Mouse (Mus musculus) forebrain, embryonic 16.5 days (tissue): ENCODE data around the gene Dad1. TPM values are rescaled to one million over a fixed set of nuclear protein-coding genes. Genes with fewer than 3 reads are reported as not detected.

Experiments
- ATAC-seq: fragments of 200-750 bp; cut with Nextera tagmentation; 2 replicates; pipeline ENCODE4 v1.8.0; 2017; ENCODE audit warnings: mild to moderate bottlenecking, moderate library complexity
- H3K27ac ChIP-seq: fragments of 300-500 bp; sonication (generic); 2 replicates; pipeline ENCODE4 v1.5.1; 2014; ENCODE audit warnings: low read length, control low read depth
- H3K27me3 ChIP-seq: fragments of 300-500 bp; sonication (generic); replicated peaks from 2 replicates; pipeline ENCODE4 v1.6.1; 2014; ENCODE audit warnings: low read length; ENCODE audit not compliant: control insufficient read depth, insufficient read depth
- H3K36me3 ChIP-seq: fragments of 300-500 bp; sonication (generic); 2 replicates; pipeline ENCODE4 v1.6.1; 2014; ENCODE audit not compliant: control insufficient read depth, insufficient read depth
- H3K4me1 ChIP-seq: fragments of 300-500 bp; sonication (generic); replicated peaks from 2 replicates; pipeline ENCODE4 v1.6.1; 2014; ENCODE audit warnings: low read length; ENCODE audit not compliant: control insufficient read depth, insufficient read depth
- H3K4me2 ChIP-seq: fragments of 300-500 bp; sonication (generic); 2 replicates; pipeline ENCODE4 v1.6.1; 2014; ENCODE audit warnings: mild to moderate bottlenecking, low read length, control low read depth
- H3K4me3 ChIP-seq: fragments of 300-500 bp; sonication (generic); replicated peaks from 2 replicates; pipeline ENCODE4 v1.5.1; 2014; ENCODE audit warnings: mild to moderate bottlenecking, low read length, control low read depth
- H3K9ac ChIP-seq: fragments of 300-500 bp; sonication (generic); replicated peaks from 2 replicates; pipeline ENCODE4 v1.6.1; 2014; ENCODE audit warnings: low read depth, low read length, control low read depth
- H3K9me3 ChIP-seq: fragments of 300-500 bp; sonication (generic); 2 replicates; pipeline ENCODE4 v1.6.1; 2016; ENCODE audit warnings: low read length; ENCODE audit not compliant: control insufficient read depth
- WGBS: fragments of 180-500 bp; shearing (Covaris S2); extraction: QIAGEN DNeasy Blood & Tissue Kit; methylation state at CpG from one replicate; pipeline ENCODE4 v1.1.7; 2014; 5-methylcytosine and 5-hydroxymethylcytosine counted together
- polyA plus RNA-seq: library from polyadenylated mRNA; unstranded; fragments of >200 nt; fragmentation: Nextera tagmentation; extraction: Ambion mirVana; gene quantifications from 2 replicates; pipeline ENCODE4 v1.2.1, GENCODE M21; 2015

Dad1 gene
- polyA plus RNA-seq, 1 experiment from 2014 or later, result 290 TPM

DNA sequence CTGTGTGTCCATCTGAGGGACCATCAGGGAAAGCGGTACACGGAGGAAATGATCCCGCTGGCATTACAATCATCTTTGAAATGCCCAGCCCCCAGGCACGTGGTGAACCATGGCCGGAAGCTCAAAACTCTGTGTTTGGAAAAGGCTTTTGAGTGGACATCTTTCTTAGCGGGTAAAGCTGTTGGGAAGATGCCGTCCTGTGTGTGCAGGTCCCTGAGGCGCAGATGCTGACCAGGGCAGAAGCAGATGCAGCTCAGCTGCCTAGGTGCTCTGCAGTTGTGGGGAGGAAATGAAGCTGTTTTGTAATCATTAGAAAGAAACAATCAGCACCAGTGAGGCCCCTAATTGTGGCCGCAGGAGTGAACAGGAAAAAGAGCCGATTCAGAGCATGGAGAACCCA, 39.0 kb downstream of the Dad1 start:
- no peak overlapping the region for H3K4me3 ChIP-seq
- no peaks in the 10 kb centered on the region for H3K36me3 ChIP-seq
- no peak overlapping the region for H3K4me2 ChIP-seq
- no peaks in the 10 kb centered on the region for H3K27me3 ChIP-seq
- no peak overlapping the region for H3K27ac ChIP-seq
- no peak for ATAC-seq
- H3K9me3 ChIP-seq, result no peaks in the 10 kb centered on the region
- H3K9ac ChIP-seq, result no peak overlapping the region
- 79% methylated on average over 10 of the region's 10 CpGs for WGBS
- no peaks in the 10 kb centered on the region for H3K4me1 ChIP-seq

DNA sequence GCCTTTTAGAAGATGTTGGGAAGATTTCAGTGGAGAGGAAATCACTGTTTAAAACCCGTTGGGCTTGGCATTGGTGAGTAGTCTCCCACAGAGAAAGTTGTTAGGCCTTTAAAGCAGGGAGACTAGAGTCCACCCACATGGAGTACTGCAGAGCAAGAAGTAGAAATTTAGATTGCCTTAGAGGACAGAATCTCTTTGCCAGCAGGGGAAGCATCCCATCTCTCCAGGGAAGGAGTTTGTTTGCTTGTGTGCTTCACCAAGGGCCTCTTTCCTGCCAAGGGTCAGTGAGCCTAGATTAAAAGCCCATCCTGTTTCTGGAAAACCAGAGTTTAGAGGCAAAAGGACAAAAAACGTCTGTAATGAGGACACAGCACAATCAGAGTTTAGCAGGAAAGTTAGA, 39.4 kb downstream of the Dad1 start:
- H3K4me1 ChIP-seq, result no peaks in the 10 kb centered on the region
- no peak overlapping the region for H3K9ac ChIP-seq
- H3K4me2 ChIP-seq, result no peak overlapping the region
- no peak for ATAC-seq
- H3K9me3 ChIP-seq, result no peaks in the 10 kb centered on the region
- H3K36me3 ChIP-seq, result no peaks in the 10 kb centered on the region
- 29% methylated on average over 2 of the region's 2 CpGs for WGBS
- no peaks in the 10 kb centered on the region for H3K27me3 ChIP-seq
- H3K27ac ChIP-seq, result no peak overlapping the region
- H3K4me3 ChIP-seq, result no peak overlapping the region

DNA sequence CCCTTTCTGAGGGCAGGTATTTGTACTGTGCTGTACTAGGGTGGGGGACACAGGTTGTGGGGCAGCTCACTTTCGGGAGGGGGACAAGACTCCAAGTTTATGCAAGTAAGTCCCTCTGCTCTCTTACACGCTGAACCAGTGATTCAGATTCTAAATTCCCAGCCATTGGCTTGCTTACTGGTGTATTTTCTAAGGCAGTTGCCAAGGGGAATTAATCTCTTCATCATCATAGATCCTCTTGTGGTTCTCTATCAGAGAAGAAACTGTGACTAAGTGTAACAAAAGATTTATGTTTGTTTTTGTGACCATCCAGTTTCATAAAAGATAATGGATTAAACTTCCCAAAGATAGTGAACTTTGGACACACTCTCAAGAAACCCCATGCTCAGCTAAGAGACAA, 40.2 kb downstream of the Dad1 start:
- Histone ChIP-seq H3K9me3 (no peaks in the 10 kb centered on the region), H3K36me3 (no peaks in the 10 kb centered on the region), H3K27me3 (no peaks in the 10 kb centered on the region), H3K9ac (no peak overlapping the region), H3K4me2 (no peak overlapping the region), H3K4me1 (no peaks in the 10 kb centered on the region), H3K27ac (no peak overlapping the region), H3K4me3 (no peak overlapping the region)
- no peak for ATAC-seq
- 77% methylated on average over 2 of the region's 2 CpGs for WGBS

DNA sequence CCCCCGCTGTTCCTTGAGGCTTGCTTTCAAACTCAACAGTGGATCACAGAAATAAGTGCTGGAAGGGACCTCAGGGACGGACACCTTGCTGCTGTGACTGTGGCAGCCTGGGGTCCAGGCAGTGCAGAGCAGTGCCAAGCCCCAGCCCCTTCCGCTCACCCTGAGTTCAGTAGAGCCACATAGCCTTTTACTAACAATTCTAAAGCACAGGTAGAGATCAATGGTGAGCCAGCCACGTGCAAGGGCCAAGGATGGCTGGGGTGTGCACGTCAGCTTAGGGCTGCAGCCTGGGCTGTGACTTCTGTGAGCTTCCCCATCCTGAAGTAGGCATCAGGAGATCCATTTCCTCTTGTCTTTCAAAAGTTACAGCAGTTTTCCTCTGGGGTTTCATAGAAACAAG, 42.1 kb downstream of the Dad1 start:
- WGBS, result 86% methylated on average over 5 of the region's 5 CpGs

DNA sequence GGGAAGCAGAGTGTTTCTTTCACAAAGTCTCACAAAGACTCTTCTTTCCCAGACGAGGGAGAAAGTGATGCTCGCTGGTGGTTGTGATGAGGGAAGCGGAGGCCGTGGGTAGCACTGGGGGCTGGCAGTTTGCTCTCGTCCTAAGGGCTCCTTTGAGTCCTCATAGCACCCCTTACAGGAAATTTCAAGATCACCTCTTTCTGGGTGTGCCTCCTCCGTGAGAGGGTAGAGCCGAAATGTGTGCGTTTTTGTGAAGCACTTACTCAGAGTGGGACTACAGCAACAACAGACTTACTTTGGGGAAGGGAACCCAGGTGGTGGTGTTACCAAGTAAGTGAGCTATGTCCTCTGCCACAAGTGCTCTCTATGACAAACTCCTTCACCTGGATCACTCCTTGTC, 42.7 kb downstream of the Dad1 start:
- Histone ChIP-seq H3K27ac (no peak overlapping the region), H3K9ac (no peak overlapping the region), H3K27me3 (no peaks in the 10 kb centered on the region), H3K36me3 (no peaks in the 10 kb centered on the region), H3K4me2 (no peak overlapping the region), H3K9me3 (no peaks in the 10 kb centered on the region), H3K4me1 (no peaks in the 10 kb centered on the region), H3K4me3 (no peak overlapping the region)
- no peak for ATAC-seq
- 92% methylated on average over 8 of the region's 8 CpGs for WGBS

More for the DNA sequence above, 42.1 kb downstream of the Dad1 start:
- Histone ChIP-seq H3K4me1 (no peaks in the 10 kb centered on the region), H3K27me3 (no peaks in the 10 kb centered on the region), H3K36me3 (no peaks in the 10 kb centered on the region), H3K4me2 (no peak overlapping the region), H3K9me3 (no peaks in the 10 kb centered on the region), H3K9ac (no peak overlapping the region), H3K27ac (no peak overlapping the region), H3K4me3 (no peak overlapping the region)
- no peak for ATAC-seq

DNA sequence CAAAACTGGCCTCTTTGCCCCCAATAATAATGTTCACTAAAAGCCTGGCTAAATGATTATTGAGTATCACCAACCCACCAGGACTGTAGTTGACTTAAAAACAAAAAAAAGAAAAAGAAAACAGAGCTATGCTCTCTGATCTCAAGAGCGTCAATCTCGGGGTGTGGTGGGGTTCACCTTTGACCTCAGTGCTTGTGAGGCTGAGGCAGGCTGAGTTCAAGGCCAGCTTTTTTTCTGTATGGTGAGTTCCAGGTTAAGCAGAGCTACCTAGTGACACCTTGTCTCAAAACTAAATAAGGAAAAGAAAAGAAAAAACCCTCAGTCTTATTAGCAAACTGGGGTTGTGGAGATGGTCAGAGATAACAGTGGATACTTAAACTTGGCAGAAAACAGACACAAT, 43.5 kb downstream of the Dad1 start:
- Histone ChIP-seq H3K4me1 (no peaks in the 10 kb centered on the region), H3K27me3 (no peaks in the 10 kb centered on the region), H3K9ac (no peak overlapping the region), H3K9me3 (no peaks in the 10 kb centered on the region), H3K4me3 (no peak overlapping the region), H3K4me2 (no peak overlapping the region), H3K36me3 (no peaks in the 10 kb centered on the region), H3K27ac (no peak overlapping the region)
- 92% methylated on average over 2 of the region's 2 CpGs for WGBS
- no peak for ATAC-seq

DNA sequence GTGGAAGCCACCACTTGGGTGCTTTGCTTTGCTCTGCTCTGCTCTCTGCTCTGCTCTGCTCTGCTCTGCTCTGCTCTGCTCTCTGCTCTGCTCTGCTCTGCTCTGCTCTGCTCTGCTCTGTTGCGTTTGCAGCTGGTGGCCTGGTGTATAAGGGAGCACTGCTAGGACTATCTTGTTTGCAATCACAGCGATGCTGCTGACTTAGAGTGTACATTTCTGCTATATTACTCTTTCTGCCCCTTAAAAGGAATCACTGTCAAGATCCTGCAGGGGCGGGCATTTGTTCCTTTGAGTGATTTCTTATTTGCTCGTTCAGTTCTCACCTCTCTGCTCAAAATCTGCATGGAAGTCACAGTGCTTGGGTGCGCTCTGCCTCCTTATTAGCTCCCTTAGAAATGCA, 44.0 kb downstream of the Dad1 start:
- Histone ChIP-seq H3K9me3 (no peaks in the 10 kb centered on the region), H3K4me1 (no peaks in the 10 kb centered on the region), H3K36me3 (no peaks in the 10 kb centered on the region), H3K27me3 (no peaks in the 10 kb centered on the region), H3K4me3 (no peak overlapping the region), H3K4me2 (no peak overlapping the region), H3K9ac (no peak overlapping the region), H3K27ac (no peak overlapping the region)
- ATAC-seq, result no peak
- 75% methylated on average over 5 of the region's 5 CpGs for WGBS

DNA sequence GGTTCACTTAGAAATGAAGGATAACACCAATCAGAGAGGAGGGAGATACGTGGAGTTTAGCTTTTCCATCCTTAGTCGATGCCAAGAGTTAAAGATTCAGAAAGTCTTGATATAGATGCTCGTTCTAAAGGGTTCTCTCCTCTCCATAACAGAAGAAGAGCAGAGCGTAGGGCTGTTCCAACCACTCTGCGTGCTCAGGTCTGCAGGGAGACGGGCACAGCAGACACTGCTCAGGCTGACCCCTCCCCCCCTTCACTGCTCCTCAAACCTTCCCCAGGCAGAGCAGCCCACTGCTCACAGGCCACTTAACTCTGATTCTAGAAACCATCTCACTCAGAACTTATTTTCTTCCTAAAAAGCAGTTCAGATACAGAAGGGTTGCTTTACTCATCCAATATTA, 45.2 kb downstream of the Dad1 start:
- Histone ChIP-seq H3K4me3 (no peak overlapping the region), H3K9ac (no peak overlapping the region), H3K27me3 (no peaks in the 10 kb centered on the region), H3K4me1 (no peaks in the 10 kb centered on the region), H3K27ac (no peak overlapping the region), H3K4me2 (no peak overlapping the region), H3K9me3 (no peaks in the 10 kb centered on the region), H3K36me3 (no peaks in the 10 kb centered on the region)
- 75% methylated on average over 6 of the region's 6 CpGs for WGBS
- ATAC-seq, result no peak

DNA sequence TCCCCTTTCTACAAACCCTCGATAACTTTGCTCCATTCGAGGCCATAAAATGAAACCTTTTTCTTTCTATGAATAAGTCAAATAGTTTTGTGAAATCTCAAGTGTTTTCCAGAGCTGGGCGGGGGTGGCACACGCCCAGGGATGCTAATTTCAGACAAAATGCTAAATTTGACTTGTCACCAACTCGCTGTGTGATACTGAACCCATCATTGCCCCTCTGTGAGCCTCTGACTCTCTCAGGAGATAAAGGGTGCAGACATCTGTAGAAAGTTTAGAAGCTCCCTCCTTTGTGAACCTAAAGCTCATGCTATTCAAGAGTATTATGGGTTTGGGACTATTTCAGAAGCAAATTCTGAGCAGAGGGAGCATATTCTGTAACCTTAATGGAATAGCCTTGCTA, 46.0 kb downstream of the Dad1 start:
- no peaks in the 10 kb centered on the region for H3K27me3 ChIP-seq
- H3K9ac ChIP-seq, result no peak overlapping the region
- H3K4me3 ChIP-seq, result no peak overlapping the region
- no peak for ATAC-seq
- no peak overlapping the region for H3K4me2 ChIP-seq
- WGBS, result 85% methylated on average over 5 of the region's 5 CpGs
- H3K9me3 ChIP-seq, result no peaks in the 10 kb centered on the region
- no peak overlapping the region for H3K27ac ChIP-seq
- H3K4me1 ChIP-seq, result no peaks in the 10 kb centered on the region
- H3K36me3 ChIP-seq, result no peaks in the 10 kb centered on the region

DNA sequence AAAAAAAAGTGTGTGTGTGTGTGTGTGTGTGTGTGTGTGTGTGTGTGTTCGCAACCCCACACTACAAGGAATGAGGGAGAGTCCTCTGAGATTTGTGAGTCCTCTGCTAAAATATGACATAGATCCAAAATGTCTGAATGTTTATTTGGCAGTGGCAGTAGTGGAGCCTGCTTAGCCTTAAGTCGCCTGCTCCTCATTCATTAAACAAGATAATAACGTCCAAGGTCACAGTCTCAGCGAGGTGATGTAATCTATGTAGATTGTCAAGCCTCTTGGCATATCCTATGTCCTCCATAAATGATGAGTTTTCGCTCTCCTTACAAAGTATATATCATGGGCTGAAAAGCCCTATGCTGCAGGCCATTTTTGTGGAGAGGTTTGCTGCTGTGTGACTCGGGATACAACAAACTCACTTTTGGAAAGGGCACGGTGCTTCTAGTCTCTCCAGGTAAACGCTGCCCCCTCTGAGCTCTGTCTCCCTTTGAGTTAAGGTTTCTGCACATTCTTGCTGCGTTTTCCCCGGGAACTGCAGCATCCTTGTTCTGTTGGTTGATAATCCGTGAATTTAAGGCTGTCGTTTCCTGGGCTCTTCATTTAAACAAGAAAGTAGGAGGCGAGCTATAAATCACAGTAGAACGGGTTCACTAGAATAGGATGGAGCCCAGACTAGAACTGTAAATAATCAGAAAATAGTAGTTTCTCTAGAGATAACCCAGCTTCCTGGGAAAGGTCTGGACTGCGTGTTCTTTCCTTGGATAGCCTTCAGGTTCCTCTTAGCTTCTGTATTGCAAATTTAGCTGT, 47.0 kb downstream of the Dad1 start:
- Histone ChIP-seq H3K27ac (no peak overlapping the region), H3K4me2 (no peak overlapping the region), H3K9ac (no peak overlapping the region), H3K4me1 (no peaks in the 10 kb centered on the region), H3K9me3 (no peaks in the 10 kb centered on the region), H3K27me3 (no peaks in the 10 kb centered on the region), H3K36me3 (no peaks in the 10 kb centered on the region), H3K4me3 (no peak overlapping the region)
- 83% methylated on average over 15 of the region's 15 CpGs for WGBS
- ATAC-seq, result no peak
